Mouse (Mus musculus): ENCODE results near the gene Trim26. TPM values are rescaled to one million over a fixed set of nuclear protein-coding genes. Genes with fewer than 3 reads are reported as not detected.

Gene Trim26
- total RNA-seq, 1 experiment = 24.6 TPM

GRCm38 (mm10) chr17:36892362-36892761 lies 55.4 kb downstream of the Trim26 start:
- TF ChIP-seq ZNF384 (IDR thresholded peaks at IDR 0.05; ENCODE audit: low read depth, low read length) (no peak), ZC3H11A (IDR thresholded peaks at IDR 0.05; ENCODE audit: borderline replicate concordance, low read depth, low read length) (0 out of 2 replicates have a peak, but pooled peaks have one; percentile 17)
- Histone ChIP-seq H3K4me1 (ENCODE audit: control insufficient read depth in 2 of 2, insufficient read depth in 2 of 2, low read length in 2 of 2, poor library complexity in 1 of 2) (no peaks in the 10 kb centered on the region), H3K27ac (ENCODE audit: insufficient read depth, low read depth, low read length, poor library complexity, severe bottlenecking) (no peak overlapping the region), H3K9me3 (ENCODE audit: control insufficient read depth, insufficient read depth, low read depth, low read length) (no peaks in the 10 kb centered on the region), H3K9ac (ENCODE audit: insufficient read depth, low read depth, low read length, poor library complexity, severe bottlenecking) (no peak overlapping the region), H3K36me3 (ENCODE audit: control insufficient read depth, insufficient read depth, low read length, poor library complexity, severe bottlenecking) (no peaks in the 10 kb centered on the region), H3K4me3 (ENCODE audit: insufficient read depth in 1 of 2, low read depth in 1 of 2, low read length in 2 of 2, poor library complexity in 1 of 2, severe bottlenecking in 1 of 2) (no peak overlapping the region)
- DNase-seq (ENCODE audit: low read depth, low spot score) = peak; percentile 45
- in situ Hi-C loops (cut with MboI; ENCODE audit: low sequenced_read_pairs in 2 of 2, unreplicated experiment in 2 of 2) = loop anchor here (5.0 to 10.0 kb wide), 2 partner anchors 310 to 312 kb away; partner anchors contain the start of gene Olfr94 (in 2 of the 2)

- no peak overlapping the region for H3K27ac ChIP-seq (ENCODE audit: insufficient read depth, low read depth, low read length, poor library complexity, severe bottlenecking)
- no peak for DNase-seq (ENCODE audit: low read depth, low spot score)
- H3K9me3 ChIP-seq (ENCODE audit: control insufficient read depth, insufficient read depth, low read depth, low read length) = no peaks in the 10 kb centered on the region
- H3K4me1 ChIP-seq (ENCODE audit: control insufficient read depth in 2 of 2, insufficient read depth in 2 of 2, low read length in 2 of 2, poor library complexity in 1 of 2) = no peaks in the 10 kb centered on the region
- H3K36me3 ChIP-seq (ENCODE audit: control insufficient read depth, insufficient read depth, low read length, poor library complexity, severe bottlenecking) = no peaks in the 10 kb centered on the region
- in situ Hi-C loops (cut with MboI; ENCODE audit: low sequenced_read_pairs in 2 of 2, unreplicated experiment in 2 of 2) = loop anchor here (5.0 to 10.0 kb wide), 2 partner anchors 309 to 311 kb away; partner anchors contain the start of gene Olfr94 (in 2 of the 2)
- no peak overlapping the region for H3K4me3 ChIP-seq (ENCODE audit: insufficient read depth in 1 of 2, low read depth in 1 of 2, low read length in 2 of 2, poor library complexity in 1 of 2, severe bottlenecking in 1 of 2)
- no peak overlapping the region for H3K9ac ChIP-seq (ENCODE audit: insufficient read depth, low read depth, low read length, poor library complexity, severe bottlenecking)
- no peak for TF ChIP-seq ZNF384 (IDR thresholded peaks at IDR 0.05; ENCODE audit: low read depth, low read length)
- no peak for TF ChIP-seq MAFK (IDR thresholded peaks at IDR 0.05; ENCODE audit: insufficient read depth, low read depth, low read length)
Measured at GRCm38 (mm10) chr17:36893387-36893786, 56.5 kb downstream of the Trim26 start.

GRCm38 (mm10) chr17:36896583-36896982 lies 59.6 kb downstream of the Trim26 start:
- H3K9ac ChIP-seq (ENCODE audit: insufficient read depth, low read depth, low read length, poor library complexity, severe bottlenecking) = no peak overlapping the region
- H3K4me1 ChIP-seq (ENCODE audit: control insufficient read depth in 2 of 2, insufficient read depth in 2 of 2, low read length in 2 of 2, poor library complexity in 1 of 2) = no peaks in the 10 kb centered on the region
- no peak overlapping the region for H3K4me3 ChIP-seq (ENCODE audit: insufficient read depth in 1 of 2, low read depth in 1 of 2, low read length in 2 of 2, poor library complexity in 1 of 2, severe bottlenecking in 1 of 2)
- in situ Hi-C loops (cut with MboI; ENCODE audit: low sequenced_read_pairs in 2 of 2, unreplicated experiment in 2 of 2) = loop anchor here in 1 of 2 experiments (10.0 kb wide), 1 partner anchor 308 kb away; the partner anchor contains the start of gene Olfr94
- no peak for DNase-seq (ENCODE audit: low read depth, low spot score)
- TF ChIP-seq ZC3H11A (IDR thresholded peaks at IDR 0.05; ENCODE audit: borderline replicate concordance, low read depth, low read length) (0 out of 2 replicates have a peak, but pooled peaks have one; percentile 7), CHD2 (IDR thresholded peaks at IDR 0.05; ENCODE audit: low read depth, low read length) (no peak), ZNF384 (IDR thresholded peaks at IDR 0.05; ENCODE audit: low read depth, low read length) (0 out of 2 replicates have a peak, but pooled peaks have one; percentile 7)
- no peaks in the 10 kb centered on the region for H3K9me3 ChIP-seq (ENCODE audit: control insufficient read depth, insufficient read depth, low read depth, low read length)
- H3K36me3 ChIP-seq (ENCODE audit: control insufficient read depth, insufficient read depth, low read length, poor library complexity, severe bottlenecking) = no peaks in the 10 kb centered on the region
- no peak overlapping the region for H3K27ac ChIP-seq (ENCODE audit: insufficient read depth, low read depth, low read length, poor library complexity, severe bottlenecking)

GRCm38 (mm10) chr17:36897065-36897464 lies 60.1 kb downstream of the Trim26 start:
- Histone ChIP-seq H3K27ac (ENCODE audit: insufficient read depth, low read depth, low read length, poor library complexity, severe bottlenecking) (no peak overlapping the region), H3K4me3 (ENCODE audit: insufficient read depth in 1 of 2, low read depth in 1 of 2, low read length in 2 of 2, poor library complexity in 1 of 2, severe bottlenecking in 1 of 2) (no peak overlapping the region), H3K9ac (ENCODE audit: insufficient read depth, low read depth, low read length, poor library complexity, severe bottlenecking) (no peak overlapping the region), H3K36me3 (ENCODE audit: control insufficient read depth, insufficient read depth, low read length, poor library complexity, severe bottlenecking) (no peaks in the 10 kb centered on the region), H3K4me1 (ENCODE audit: control insufficient read depth in 2 of 2, insufficient read depth in 2 of 2, low read length in 2 of 2, poor library complexity in 1 of 2) (no peaks in the 10 kb centered on the region), H3K9me3 (ENCODE audit: control insufficient read depth, insufficient read depth, low read depth, low read length) (no peaks in the 10 kb centered on the region)
- DNase-seq (ENCODE audit: low read depth, low spot score) = no peak
- no peak for TF ChIP-seq CHD2 (IDR thresholded peaks at IDR 0.05; ENCODE audit: low read depth, low read length)
- no peak for TF ChIP-seq HCFC1 (IDR thresholded peaks at IDR 0.05; ENCODE audit: borderline replicate concordance, insufficient read depth, low read length)
- TF ChIP-seq ZC3H11A (IDR thresholded peaks at IDR 0.05; ENCODE audit: borderline replicate concordance, low read depth, low read length) = no peak
- no peak for TF ChIP-seq ZNF384 (IDR thresholded peaks at IDR 0.05; ENCODE audit: low read depth, low read length)
- no peak for TF ChIP-seq MAFK (IDR thresholded peaks at IDR 0.05; ENCODE audit: insufficient read depth, low read depth, low read length)
- in situ Hi-C loops (cut with MboI; ENCODE audit: low sequenced_read_pairs in 2 of 2, unreplicated experiment in 2 of 2) = loop anchor here in 1 of 2 experiments (10.0 kb wide), 1 partner anchor 308 kb away; the partner anchor contains the start of gene Olfr94

GRCm38 (mm10) chr17:36897552-36898205 lies 60.7 kb downstream of the Trim26 start, which contains the start of gene Trim31:
Gene Trim31, plus strand, starts transcription at chr17:36898118.
- no peak for DNase-seq (ENCODE audit: low read depth, low spot score)
- no peak within 1 kb of the TSS for H3K9ac ChIP-seq (ENCODE audit: insufficient read depth, low read depth, low read length, poor library complexity, severe bottlenecking)
- no peaks in the 10 kb centered on the region for H3K9me3 ChIP-seq (ENCODE audit: control insufficient read depth, insufficient read depth, low read depth, low read length)
- no peak within 1 kb of the TSS for H3K4me3 ChIP-seq (ENCODE audit: insufficient read depth in 1 of 2, low read depth in 1 of 2, low read length in 2 of 2, poor library complexity in 1 of 2, severe bottlenecking in 1 of 2)
- in situ Hi-C loops (cut with MboI; ENCODE audit: low sequenced_read_pairs in 2 of 2, unreplicated experiment in 2 of 2) = loop anchor here in 1 of 2 experiments (10.0 kb wide), 1 partner anchor 307 kb away; the partner anchor contains the start of gene Olfr94
- H3K27ac ChIP-seq (ENCODE audit: insufficient read depth, low read depth, low read length, poor library complexity, severe bottlenecking) = no peak within 1 kb of the TSS
- TF ChIP-seq ZNF384 (IDR thresholded peaks at IDR 0.05; ENCODE audit: low read depth, low read length) = no peak
- no peak for TF ChIP-seq ZC3H11A (IDR thresholded peaks at IDR 0.05; ENCODE audit: borderline replicate concordance, low read depth, low read length)
- TF ChIP-seq MAFK (IDR thresholded peaks at IDR 0.05; ENCODE audit: insufficient read depth, low read depth, low read length) = no peak
- no peak for TF ChIP-seq HCFC1 (IDR thresholded peaks at IDR 0.05; ENCODE audit: borderline replicate concordance, insufficient read depth, low read length)
- TF ChIP-seq CHD2 (IDR thresholded peaks at IDR 0.05; ENCODE audit: low read depth, low read length) = no peak
- H3K36me3 ChIP-seq (ENCODE audit: control insufficient read depth, insufficient read depth, low read length, poor library complexity, severe bottlenecking) = no peaks in the 10 kb centered on the region
- H3K4me1 ChIP-seq (ENCODE audit: control insufficient read depth in 2 of 2, insufficient read depth in 2 of 2, low read length in 2 of 2, poor library complexity in 1 of 2) = no peaks in the 10 kb centered on the region
